Mouse (Mus musculus) cerebellum, adult 9-10 months (tissue): Measurements from ENCODE around the gene Rnf144b.

Experiments
- DNase-seq: peaks from one replicate; pipeline ENCODE4 v3.0.0; 2022

Rnf144b gene

GRCm38 (mm10) chr13:47224648-47225323 lies 102.3 kb downstream of the Rnf144b start:
- no peak for DNase-seq

GRCm38 (mm10) chr13:47225324-47225697 lies 102.9 kb downstream of the Rnf144b start:
- DNase-seq = no peak

- no peak for DNase-seq
These were observed 103.3 kb downstream of the Rnf144b start for GRCm38 (mm10) chr13:47225802-47226201.

GRCm38 (mm10) chr13:47226521-47226920 lies 104.1 kb downstream of the Rnf144b start:
- no peak for DNase-seq

GRCm38 (mm10) chr13:47228201-47228600 lies 105.7 kb downstream of the Rnf144b start:
- no peak for DNase-seq

GRCm38 (mm10) chr13:47228626-47229190 lies 106.3 kb downstream of the Rnf144b start:
- DNase-seq = no peak

- DNase-seq = no peak
These were observed 109.7 kb downstream of the Rnf144b start for GRCm38 (mm10) chr13:47232163-47232562.

- peak; percentile 40 for DNase-seq
These were observed 114.9 kb downstream of the Rnf144b start for GRCm38 (mm10) chr13:47237376-47237775.

- no peak for DNase-seq
These were observed 115.7 kb downstream of the Rnf144b start for GRCm38 (mm10) chr13:47238131-47238530.

GRCm38 (mm10) chr13:47243569-47243968 lies 121.1 kb downstream of the Rnf144b start:
- no peak for DNase-seq

- no peak for DNase-seq
These were observed 122.3 kb downstream of the Rnf144b start for GRCm38 (mm10) chr13:47244771-47245170.

GRCm38 (mm10) chr13:47246459-47246858 lies 124.0 kb downstream of the Rnf144b start:
- no peak for DNase-seq

- DNase-seq = no peak
These were observed 124.8 kb downstream of the Rnf144b start for GRCm38 (mm10) chr13:47247156-47247800.

- no peak for DNase-seq
These were observed 126.0 kb downstream of the Rnf144b start for GRCm38 (mm10) chr13:47248289-47249010.

- no peak for DNase-seq
These were observed 128.2 kb downstream of the Rnf144b start for GRCm38 (mm10) chr13:47250615-47251014.

GRCm38 (mm10) chr13:47251114-47251764 lies 128.8 kb downstream of the Rnf144b start:
- DNase-seq = no peak

- DNase-seq = no peak
These were observed 131.3 kb downstream of the Rnf144b start for GRCm38 (mm10) chr13:47253711-47254110.

- no peak for DNase-seq
These were observed 136.8 kb downstream of the Rnf144b start for GRCm38 (mm10) chr13:47259297-47259696.

GRCm38 (mm10) chr13:47261961-47262360 lies 139.5 kb downstream of the Rnf144b start:
- no peak for DNase-seq

GRCm38 (mm10) chr13:47264382-47264781 lies 141.9 kb downstream of the Rnf144b start:
- peak; percentile 45 for DNase-seq

- DNase-seq = no peak
These were observed 144.0 kb downstream of the Rnf144b start for GRCm38 (mm10) chr13:47266411-47266810.

- no peak for DNase-seq
These were observed 145.8 kb downstream of the Rnf144b start for GRCm38 (mm10) chr13:47268227-47268626.

- DNase-seq = no peak
These were observed 150.5 kb downstream of the Rnf144b start for GRCm38 (mm10) chr13:47272928-47273327.
